Mouse (Mus musculus) lung, embryonic 14.5 days (tissue): ENCODE results near the gene Sec31a. TPM values are rescaled to one million over a fixed set of nuclear protein-coding genes. Genes with fewer than 3 reads are reported as not detected.

Source experiments
- ATAC-seq: fragments of 200-750 bp; cut with Nextera tagmentation; 2 replicates; pipeline ENCODE4 v1.8.0; 2017; ENCODE audit warnings: mild to moderate bottlenecking, moderate TSS enrichment, moderate library complexity; ENCODE audit not compliant: insufficient read depth
- DNase-seq: peaks from one replicate; pipeline ENCODE4 v3.0.0-alpha.2; 2015
- H3K27ac ChIP-seq: fragments of 300-500 bp; sonication (generic); 2 replicates; pipeline ENCODE4 v1.5.1; 2014; ENCODE audit warnings: low read depth, mild to moderate bottlenecking, moderate library complexity
- H3K27me3 ChIP-seq: fragments of 300-500 bp; sonication (generic); 2 replicates; pipeline ENCODE4 v1.6.1; 2014; ENCODE audit warnings: low read length, control low read depth; ENCODE audit not compliant: insufficient read depth
- H3K36me3 ChIP-seq: fragments of 300-500 bp; sonication (generic); 2 replicates; pipeline ENCODE4 v1.6.1; 2014; ENCODE audit warnings: control low read depth; ENCODE audit not compliant: insufficient read depth
- H3K4me1 ChIP-seq: fragments of 300-500 bp; sonication (generic); 2 replicates; pipeline ENCODE4 v1.6.1; 2014; ENCODE audit warnings: antibody characterized with exemption, control low read depth; ENCODE audit not compliant: insufficient read depth
- H3K4me2 ChIP-seq: fragments of 300-500 bp; sonication (generic); 2 replicates; pipeline ENCODE4 v1.6.1; 2014; ENCODE audit warnings: mild to moderate bottlenecking
- H3K4me3 ChIP-seq: fragments of 300-500 bp; sonication (generic); 2 replicates; pipeline ENCODE4 v1.5.1; 2014; ENCODE audit warnings: low read depth, low read length
- H3K9ac ChIP-seq: fragments of 300-500 bp; sonication (generic); 2 replicates; pipeline ENCODE4 v1.6.1; 2014
- H3K9me3 ChIP-seq: fragments of 300-500 bp; sonication (generic); 2 replicates; pipeline ENCODE4 v1.6.1; 2016; ENCODE audit warnings: low read depth, low read length, control low read depth
- CTCF ChIP-seq: IDR thresholded peaks from 2 replicates; pipeline ENCODE4 v1.5.1; 2016; ENCODE audit warnings: antibody characterized with exemption, low read depth
- WGBS: fragments of 180-500 bp; shearing (Covaris S2); extraction: QIAGEN DNeasy Blood & Tissue Kit; methylation state at CpG from one replicate; pipeline ENCODE4 v1.1.7; 2014; 5-methylcytosine and 5-hydroxymethylcytosine counted together
- polyA plus RNA-seq: library from polyadenylated mRNA; unstranded; fragments of >200 nt; fragmentation: Nextera tagmentation; extraction: Ambion mirVana; gene quantifications from 2 replicates; pipeline ENCODE4 v1.2.1, GENCODE M21; 2014

Gene Sec31a
- polyA plus RNA-seq, 1 experiment from 2014 or later: 169 TPM

DNA sequence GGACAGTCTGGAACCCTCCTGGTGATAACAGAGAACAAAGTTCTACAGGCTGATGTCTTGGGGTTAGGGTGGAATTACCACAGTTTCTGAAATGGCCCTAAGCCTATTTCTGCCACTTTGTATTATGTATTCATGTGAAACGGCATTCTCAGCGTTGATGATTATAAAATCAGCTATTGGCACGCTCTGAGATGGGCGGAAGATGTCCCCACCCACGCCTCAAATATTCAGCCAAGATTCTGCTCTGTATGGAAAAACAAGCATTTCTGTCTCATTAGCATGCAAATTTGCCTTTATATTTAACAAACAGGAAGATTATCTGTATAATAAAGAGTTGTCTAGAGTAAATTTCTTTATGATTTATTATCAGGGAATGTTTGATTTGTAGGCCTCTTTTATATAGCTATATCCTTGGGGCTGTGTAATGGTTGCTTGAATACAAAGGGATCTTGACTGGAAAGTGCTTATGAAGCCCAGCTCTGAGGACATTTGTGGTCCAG, 80.4 kb downstream of the Sec31a start:
- Histone ChIP-seq H3K4me2 (no peak overlapping the region), H3K4me1 (no peaks in the 10 kb centered on the region), H3K9ac (no peak overlapping the region), H3K27ac (no peak overlapping the region), H3K9me3 (no peaks in the 10 kb centered on the region), H3K36me3 (no peaks in the 10 kb centered on the region), H3K27me3 (no peaks in the 10 kb centered on the region), H3K4me3 (no peak overlapping the region)
- TF ChIP-seq CTCF: no peak
- 77% methylated on average over 5 of the region's 5 CpGs for WGBS
- ATAC-seq (no peak), DNase-seq (no peak)

DNA sequence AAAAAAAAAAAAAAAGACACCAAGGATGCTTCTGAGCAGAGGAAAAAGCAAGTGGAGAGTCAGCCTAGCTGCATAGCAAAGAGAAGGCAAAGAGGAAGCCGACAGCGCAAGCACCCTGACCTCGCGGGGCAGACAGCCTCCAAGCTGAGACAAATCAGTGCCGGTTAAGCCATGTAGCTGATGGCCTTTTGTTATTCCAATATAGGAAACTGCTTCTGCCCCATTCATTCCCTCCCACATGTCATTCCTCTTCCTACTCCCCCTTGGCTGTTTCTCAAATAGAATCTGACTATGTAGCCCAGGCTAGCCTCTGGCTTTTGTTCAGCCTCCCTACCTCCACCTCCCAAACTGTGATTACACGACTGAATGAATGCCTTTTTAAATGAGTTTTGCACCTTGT, 81.3 kb downstream of the Sec31a start:
- DNase-seq (no peak), ATAC-seq (no peak)
- H3K27ac ChIP-seq: no peak overlapping the region
- 49% methylated on average over 6 of the region's 6 CpGs for WGBS
- H3K4me2 ChIP-seq: no peak overlapping the region
- H3K4me3 ChIP-seq: no peak overlapping the region
- H3K9ac ChIP-seq: no peak overlapping the region
- H3K4me1 ChIP-seq: no peaks in the 10 kb centered on the region
- no peaks in the 10 kb centered on the region for H3K36me3 ChIP-seq
- no peaks in the 10 kb centered on the region for H3K27me3 ChIP-seq
- no peak for TF ChIP-seq CTCF
- no peaks in the 10 kb centered on the region for H3K9me3 ChIP-seq

DNA sequence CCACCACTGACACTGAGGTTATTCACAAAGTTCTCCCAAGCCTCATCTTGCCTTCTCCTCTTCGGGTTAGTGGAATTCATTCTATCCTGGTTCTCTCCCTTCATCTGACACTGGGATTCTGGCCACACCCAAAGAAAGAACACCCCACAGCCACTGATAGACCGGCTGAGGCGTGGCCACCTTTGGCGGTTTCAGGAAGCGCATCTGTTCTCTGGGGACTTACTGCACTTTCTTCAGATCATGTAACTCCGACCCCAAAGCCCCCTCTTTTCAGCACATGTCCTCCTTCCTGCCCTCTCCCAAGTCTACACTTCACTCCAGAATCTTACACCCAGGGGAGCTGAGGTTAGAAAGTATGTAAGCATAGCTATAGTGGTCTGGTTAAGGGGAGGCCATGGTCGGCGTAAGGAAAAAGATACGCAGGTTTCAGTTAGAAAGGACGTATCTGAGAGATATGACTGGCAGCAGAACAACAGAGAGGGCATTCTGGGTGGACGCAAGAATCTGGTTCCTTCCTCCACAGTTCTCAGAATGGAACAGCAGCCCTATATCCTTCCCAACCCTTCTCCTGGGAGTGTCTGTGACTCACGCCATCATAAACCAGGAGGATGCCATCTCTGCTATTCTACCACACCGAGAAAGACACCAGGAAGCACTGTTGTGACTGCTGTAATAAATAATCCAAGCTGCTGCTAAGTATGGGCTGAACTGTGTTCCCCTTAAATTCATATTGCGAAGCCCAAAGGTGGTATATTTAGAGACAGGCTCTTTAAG, 82.2 kb downstream of the Sec31a start:
- 56% methylated on average over 14 of the region's 14 CpGs for WGBS
- no peak overlapping the region for H3K4me2 ChIP-seq
- H3K36me3 ChIP-seq: no peaks in the 10 kb centered on the region
- no peaks in the 10 kb centered on the region for H3K4me1 ChIP-seq
- no peak overlapping the region for H3K4me3 ChIP-seq
- no peak overlapping the region for H3K9ac ChIP-seq
- no peaks in the 10 kb centered on the region for H3K27me3 ChIP-seq
- no peak for TF ChIP-seq CTCF
- ATAC-seq: no peak
- H3K27ac ChIP-seq: no peak overlapping the region
- H3K9me3 ChIP-seq: no peaks in the 10 kb centered on the region
- DNase-seq: no peak

DNA sequence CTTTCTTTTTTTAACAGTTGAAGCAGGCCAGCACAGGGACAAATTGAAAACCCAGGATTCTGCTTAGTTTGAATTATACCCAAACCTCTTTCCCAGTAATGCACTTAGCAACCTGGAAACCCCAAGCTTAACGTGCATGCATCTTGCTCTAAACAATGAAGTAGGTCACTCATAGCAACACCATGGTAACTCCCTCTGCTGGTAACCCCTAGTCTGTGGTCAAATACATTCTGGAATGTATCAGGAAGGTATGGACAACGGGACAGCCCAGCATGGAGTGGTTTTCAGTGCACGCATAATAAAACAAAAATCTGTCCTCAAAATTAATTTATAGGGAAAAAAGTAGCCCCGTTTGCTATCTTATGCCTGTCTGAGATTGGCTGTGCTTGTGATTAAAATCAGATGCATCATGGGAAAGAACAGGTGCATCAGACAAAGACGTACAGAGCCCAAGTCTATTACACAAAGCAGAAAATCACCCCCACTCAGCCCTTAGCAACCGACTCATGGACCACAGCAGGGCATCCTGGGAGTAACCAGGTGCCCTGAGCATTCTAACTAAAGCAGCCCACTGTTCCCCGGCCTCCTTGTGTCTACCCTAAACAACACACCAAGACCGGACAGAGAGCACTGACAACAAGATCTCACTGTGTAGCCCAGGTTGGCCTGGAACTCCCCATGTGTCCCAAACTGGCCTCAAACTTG, 83.6 kb downstream of the Sec31a start:
- Histone ChIP-seq H3K9me3 (no peaks in the 10 kb centered on the region), H3K4me3 (no peak overlapping the region), H3K36me3 (no peaks in the 10 kb centered on the region), H3K27me3 (no peaks in the 10 kb centered on the region), H3K9ac (no peak overlapping the region), H3K27ac (no peak overlapping the region), H3K4me2 (no peak overlapping the region), H3K4me1 (no peaks in the 10 kb centered on the region)
- no peak for TF ChIP-seq CTCF
- DNase-seq: no peak
- 64% methylated on average over 8 of the region's 8 CpGs for WGBS
- ATAC-seq: no peak

DNA sequence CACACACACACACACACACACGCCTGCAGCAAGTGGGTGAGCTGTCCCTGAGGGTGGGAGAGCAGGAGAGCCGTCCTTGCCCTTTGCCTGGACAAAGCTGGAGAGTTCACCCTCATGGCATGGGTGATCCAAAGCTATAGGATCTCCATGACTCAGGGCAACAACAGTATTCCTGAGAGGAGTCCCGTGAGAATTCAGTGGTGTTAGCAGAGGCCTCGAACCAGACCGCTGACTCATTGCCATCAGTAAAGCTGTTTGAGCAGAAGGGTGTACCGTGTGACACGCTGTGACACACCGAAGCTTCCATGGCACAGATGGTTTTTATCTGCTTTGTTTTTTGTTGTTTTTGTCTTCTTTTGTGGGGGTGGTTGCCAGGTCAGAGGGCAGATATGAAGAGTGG, 84.4 kb downstream of the Sec31a start:
- H3K4me3 ChIP-seq: no peak overlapping the region
- no peak overlapping the region for H3K9ac ChIP-seq
- ATAC-seq (no peak), DNase-seq (no peak)
- no peak for TF ChIP-seq CTCF
- no peak overlapping the region for H3K4me2 ChIP-seq
- no peak overlapping the region for H3K27ac ChIP-seq
- H3K36me3 ChIP-seq: no peaks in the 10 kb centered on the region
- H3K4me1 ChIP-seq: no peaks in the 10 kb centered on the region
- H3K9me3 ChIP-seq: no peaks in the 10 kb centered on the region
- no peaks in the 10 kb centered on the region for H3K27me3 ChIP-seq
- WGBS: 82% methylated on average over 8 of the region's 8 CpGs

DNA sequence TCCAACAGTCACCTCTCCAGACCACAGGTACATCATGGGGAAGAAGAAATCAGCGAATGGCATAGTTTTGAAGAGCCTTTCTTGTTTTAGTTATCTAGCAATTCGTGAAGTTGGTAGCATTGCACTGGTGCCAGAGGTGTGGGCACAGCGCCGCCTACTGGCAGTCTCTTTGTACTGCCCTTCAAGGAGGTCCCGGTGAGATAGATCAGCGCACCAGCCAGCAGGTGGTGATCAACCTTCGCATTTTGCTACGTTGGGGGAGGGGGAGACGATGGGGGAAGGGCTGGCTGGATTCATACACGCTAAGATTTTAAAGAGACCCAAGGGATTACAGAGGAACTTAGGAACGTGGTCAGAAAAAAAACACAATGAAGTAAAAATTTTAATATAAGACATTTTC, 94.0 kb downstream of the Sec31a start:
- Histone ChIP-seq H3K4me3 (no peak overlapping the region), H3K4me1 (no peaks in the 10 kb centered on the region; the same call in 1 of the 2 replicates), H3K9me3 (no peaks in the 10 kb centered on the region), H3K27me3 (no peaks in the 10 kb centered on the region), H3K27ac (no peak overlapping the region), H3K4me2 (no peak overlapping the region), H3K36me3 (no peaks in the 10 kb centered on the region), H3K9ac (no peak overlapping the region)
- TF ChIP-seq CTCF: peak; percentile 99
- ATAC-seq (peak; percentile 82; the same call in 1 of the 2 replicates), DNase-seq (peak; percentile 91)
- 2% methylated on average over 11 of the region's 11 CpGs for WGBS

DNA sequence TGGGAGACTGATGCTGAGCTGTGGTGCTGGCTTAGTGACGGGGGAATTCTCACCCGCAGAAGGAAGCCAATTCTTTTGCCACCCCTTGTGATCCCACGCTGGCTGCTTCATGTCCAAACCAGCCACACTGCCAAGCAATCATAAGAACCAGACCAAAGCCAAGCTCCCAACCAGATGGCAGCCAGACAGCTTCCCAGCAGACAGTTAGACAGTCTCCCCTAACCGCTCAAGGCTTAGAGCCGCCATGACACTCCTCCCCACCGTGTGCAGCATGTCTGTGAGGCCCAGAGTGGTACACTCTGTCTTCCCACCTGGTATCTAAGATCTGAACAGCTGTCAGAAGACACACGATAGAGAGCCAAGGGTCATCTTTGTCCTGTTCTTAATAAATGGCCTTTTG, 98.2 kb downstream of the Sec31a start:
- Histone ChIP-seq H3K9ac (no peak overlapping the region), H3K27ac (no peak overlapping the region)
- 38% methylated on average over 7 of the region's 7 CpGs for WGBS

More for the DNA sequence above, 98.2 kb downstream of the Sec31a start:
- Histone ChIP-seq H3K36me3 (no peaks in the 10 kb centered on the region), H3K4me1 (no peaks in the 10 kb centered on the region; the same call in 1 of the 2 replicates), H3K4me3 (no peak overlapping the region), H3K4me2 (no peak overlapping the region), H3K27me3 (no peaks in the 10 kb centered on the region), H3K9me3 (no peaks in the 10 kb centered on the region)
- DNase-seq (no peak), ATAC-seq (no peak)
- no peak for TF ChIP-seq CTCF
